Mouse (Mus musculus): ENCODE results near the gene Uts2b. TPM values are rescaled to one million over a fixed set of nuclear protein-coding genes. Genes with fewer than 3 reads are reported as not detected.

Gene Uts2b
- polyA plus RNA-seq, 1 experiment from 2014 or later, result 0.60 TPM

GRCm38 (mm10) chr16:27384893-27385603 is 15.0 kb upstream of the Uts2b start:
- H3K9me3 ChIP-seq (replicated peaks; ENCODE audit: control insufficient read depth, low read length, poor library complexity, severe bottlenecking), result no peaks in the 10 kb centered on the region
- H3K4me2 ChIP-seq (ENCODE audit: low read length), result no peak overlapping the region
- no peak overlapping the region for H3K4me3 ChIP-seq (ENCODE audit: low read depth, low read length)
- no peak overlapping the region for H3K9ac ChIP-seq (ENCODE audit: low read depth, low read length)
- WGBS, result 66% methylated on average over 4 of the region's 4 CpGs
- H3K36me3 ChIP-seq (ENCODE audit: control insufficient read depth, insufficient read depth, low read length), result no peaks in the 10 kb centered on the region
- ATAC-seq, result no peak
- peaks cover 9% of the 10 kb centered on the region for H3K4me1 ChIP-seq (ENCODE audit: control insufficient read depth, insufficient read depth, low read length)
- H3K27ac ChIP-seq (ENCODE audit: low read length), result no peak overlapping the region
- no peaks in the 10 kb centered on the region for H3K27me3 ChIP-seq (ENCODE audit: control insufficient read depth, insufficient read depth, low read depth, low read length)

GRCm38 (mm10) chr16:27382217-27382616 is 12.2 kb upstream of the Uts2b start:
- no peak overlapping the region for H3K9ac ChIP-seq (ENCODE audit: low read depth, low read length)

GRCm38 (mm10) chr16:27376556-27376955 is 6.5 kb upstream of the Uts2b start:
- no peak overlapping the region for H3K4me3 ChIP-seq (ENCODE audit: low read depth, low read length)
- no peak overlapping the region for H3K9ac ChIP-seq (ENCODE audit: low read depth, low read length)
- H3K4me1 ChIP-seq (ENCODE audit: control insufficient read depth, insufficient read depth, low read length), result no peaks in the 10 kb centered on the region
- no peak for ATAC-seq
- no peaks in the 10 kb centered on the region for H3K27me3 ChIP-seq (ENCODE audit: control insufficient read depth, insufficient read depth, low read depth, low read length)
- no peak overlapping the region for H3K4me2 ChIP-seq (ENCODE audit: low read length)
- H3K9me3 ChIP-seq (replicated peaks; ENCODE audit: control insufficient read depth, low read length, poor library complexity, severe bottlenecking), result no peaks in the 10 kb centered on the region
- H3K36me3 ChIP-seq (ENCODE audit: control insufficient read depth, insufficient read depth, low read length), result no peaks in the 10 kb centered on the region
- no peak overlapping the region for H3K27ac ChIP-seq (ENCODE audit: low read length)

More at GRCm38 (mm10) chr16:27382217-27382616, 12.2 kb upstream of the Uts2b start:
- Histone ChIP-seq H3K36me3 (ENCODE audit: control insufficient read depth, insufficient read depth, low read length) (no peaks in the 10 kb centered on the region), H3K4me2 (ENCODE audit: low read length) (no peak overlapping the region), H3K27ac (ENCODE audit: low read length) (no peak overlapping the region), H3K4me3 (ENCODE audit: low read depth, low read length) (no peak overlapping the region), H3K4me1 (ENCODE audit: control insufficient read depth, insufficient read depth, low read length) (no peaks in the 10 kb centered on the region), H3K9me3 (replicated peaks; ENCODE audit: control insufficient read depth, low read length, poor library complexity, severe bottlenecking) (no peaks in the 10 kb centered on the region), H3K27me3 (ENCODE audit: control insufficient read depth, insufficient read depth, low read depth, low read length) (no peaks in the 10 kb centered on the region)
- ATAC-seq, result no peak
- WGBS, result 87% methylated on average over 4 of the region's 4 CpGs

GRCm38 (mm10) chr16:27375318-27375717 is 5.3 kb upstream of the Uts2b start:
- no peak for ATAC-seq

GRCm38 (mm10) chr16:27374139-27374538 is 4.1 kb upstream of the Uts2b start:
- H3K9ac ChIP-seq (ENCODE audit: low read depth, low read length), result no peak overlapping the region

More at GRCm38 (mm10) chr16:27375318-27375717, 5.3 kb upstream of the Uts2b start:
- no peaks in the 10 kb centered on the region for H3K9me3 ChIP-seq (replicated peaks; ENCODE audit: control insufficient read depth, low read length, poor library complexity, severe bottlenecking)
- no peak overlapping the region for H3K4me2 ChIP-seq (ENCODE audit: low read length)
- 99% methylated on average over 2 of the region's 2 CpGs for WGBS
- no peaks in the 10 kb centered on the region for H3K27me3 ChIP-seq (ENCODE audit: control insufficient read depth, insufficient read depth, low read depth, low read length)
- H3K9ac ChIP-seq (ENCODE audit: low read depth, low read length), result no peak overlapping the region
- H3K27ac ChIP-seq (ENCODE audit: low read length), result no peak overlapping the region
- no peaks in the 10 kb centered on the region for H3K4me1 ChIP-seq (ENCODE audit: control insufficient read depth, insufficient read depth, low read length)
- no peaks in the 10 kb centered on the region for H3K36me3 ChIP-seq (ENCODE audit: control insufficient read depth, insufficient read depth, low read length)
- no peak overlapping the region for H3K4me3 ChIP-seq (ENCODE audit: low read depth, low read length)

GRCm38 (mm10) chr16:27370700-27371099 is 661 bp upstream of the Uts2b start:
- H3K4me1 ChIP-seq (ENCODE audit: control insufficient read depth, insufficient read depth, low read length), result no peaks in the 10 kb centered on the region
- no peaks in the 10 kb centered on the region for H3K9me3 ChIP-seq (replicated peaks; ENCODE audit: control insufficient read depth, low read length, poor library complexity, severe bottlenecking)
- H3K9ac ChIP-seq (ENCODE audit: low read depth, low read length), result no peak overlapping the region
- H3K4me2 ChIP-seq (ENCODE audit: low read length), result no peak overlapping the region
- no peaks in the 10 kb centered on the region for H3K36me3 ChIP-seq (ENCODE audit: control insufficient read depth, insufficient read depth, low read length)
- H3K27ac ChIP-seq (ENCODE audit: low read length), result no peak overlapping the region
- WGBS, result 75% methylated on average over 2 of the region's 2 CpGs
- no peaks in the 10 kb centered on the region for H3K27me3 ChIP-seq (ENCODE audit: control insufficient read depth, insufficient read depth, low read depth, low read length)
- no peak overlapping the region for H3K4me3 ChIP-seq (ENCODE audit: low read depth, low read length)
- ATAC-seq, result no peak

More at GRCm38 (mm10) chr16:27374139-27374538, 4.1 kb upstream of the Uts2b start:
- no peak for ATAC-seq
- no peak overlapping the region for H3K4me2 ChIP-seq (ENCODE audit: low read length)
- no peaks in the 10 kb centered on the region for H3K9me3 ChIP-seq (replicated peaks; ENCODE audit: control insufficient read depth, low read length, poor library complexity, severe bottlenecking)
- no peaks in the 10 kb centered on the region for H3K36me3 ChIP-seq (ENCODE audit: control insufficient read depth, insufficient read depth, low read length)
- WGBS, result 80% methylated on average over 3 of the region's 3 CpGs
- no peak overlapping the region for H3K27ac ChIP-seq (ENCODE audit: low read length)
- H3K4me3 ChIP-seq (ENCODE audit: low read depth, low read length), result no peak overlapping the region
- H3K27me3 ChIP-seq (ENCODE audit: control insufficient read depth, insufficient read depth, low read depth, low read length), result no peaks in the 10 kb centered on the region
- H3K4me1 ChIP-seq (ENCODE audit: control insufficient read depth, insufficient read depth, low read length), result no peaks in the 10 kb centered on the region

- no peaks in the 10 kb centered on the region for H3K4me1 ChIP-seq (ENCODE audit: control insufficient read depth, insufficient read depth, low read length)
- no peak overlapping the region for H3K9ac ChIP-seq (ENCODE audit: low read depth, low read length)
- no peak for ATAC-seq
- H3K27ac ChIP-seq (ENCODE audit: low read length), result no peak overlapping the region
- H3K4me2 ChIP-seq (ENCODE audit: low read length), result no peak overlapping the region
- 98% methylated on average over 1 of the region's 1 CpGs for WGBS
- H3K36me3 ChIP-seq (ENCODE audit: control insufficient read depth, insufficient read depth, low read length), result no peaks in the 10 kb centered on the region
- H3K4me3 ChIP-seq (ENCODE audit: low read depth, low read length), result no peak overlapping the region
- H3K27me3 ChIP-seq (ENCODE audit: control insufficient read depth, insufficient read depth, low read depth, low read length), result no peaks in the 10 kb centered on the region
- H3K9me3 ChIP-seq (replicated peaks; ENCODE audit: control insufficient read depth, low read length, poor library complexity, severe bottlenecking), result no peaks in the 10 kb centered on the region
Measured at GRCm38 (mm10) chr16:27360059-27360458, 10.0 kb downstream of the Uts2b start.

- no peak for ATAC-seq
- no peak overlapping the region for H3K9ac ChIP-seq (ENCODE audit: low read depth, low read length)
- H3K27me3 ChIP-seq (ENCODE audit: control insufficient read depth, insufficient read depth, low read depth, low read length), result no peaks in the 10 kb centered on the region
- H3K4me2 ChIP-seq (ENCODE audit: low read length), result no peak overlapping the region
- no peak overlapping the region for H3K4me3 ChIP-seq (ENCODE audit: low read depth, low read length)
- no peaks in the 10 kb centered on the region for H3K36me3 ChIP-seq (ENCODE audit: control insufficient read depth, insufficient read depth, low read length)
- no peaks in the 10 kb centered on the region for H3K4me1 ChIP-seq (ENCODE audit: control insufficient read depth, insufficient read depth, low read length)
- H3K27ac ChIP-seq (ENCODE audit: low read length), result no peak overlapping the region
- WGBS, result 89% methylated on average over 2 of the region's 2 CpGs
- no peaks in the 10 kb centered on the region for H3K9me3 ChIP-seq (replicated peaks; ENCODE audit: control insufficient read depth, low read length, poor library complexity, severe bottlenecking)
Measured at GRCm38 (mm10) chr16:27354464-27354863, 15.6 kb downstream of the Uts2b start.

- Histone ChIP-seq H3K27me3 (ENCODE audit: control insufficient read depth, insufficient read depth, low read depth, low read length) (no peaks in the 10 kb centered on the region), H3K36me3 (ENCODE audit: control insufficient read depth, insufficient read depth, low read length) (no peaks in the 10 kb centered on the region), H3K4me3 (ENCODE audit: low read depth, low read length) (no peak overlapping the region), H3K9ac (ENCODE audit: low read depth, low read length) (no peak overlapping the region), H3K4me2 (ENCODE audit: low read length) (no peak overlapping the region), H3K27ac (ENCODE audit: low read length) (no peak overlapping the region), H3K9me3 (replicated peaks; ENCODE audit: control insufficient read depth, low read length, poor library complexity, severe bottlenecking) (no peaks in the 10 kb centered on the region), H3K4me1 (ENCODE audit: control insufficient read depth, insufficient read depth, low read length) (no peaks in the 10 kb centered on the region)
- no peak for ATAC-seq
- 89% methylated on average over 7 of the region's 7 CpGs for WGBS
Measured at GRCm38 (mm10) chr16:27349878-27350532, 20.0 kb downstream of the Uts2b start.
